Mouse (Mus musculus): ENCODE measurements around the gene Depdc1b. TPM values are rescaled to one million over a fixed set of nuclear protein-coding genes. Genes with fewer than 3 reads are reported as not detected.

The Depdc1b gene
- total RNA-seq, 2 experiments from 2014 or later = 4.7 to 8.2 TPM

GRCm38 (mm10) chr13:108354804-108355552 is 38.8 kb downstream of the Depdc1b start:
- DNase-seq = no peak

- no peak for DNase-seq
These were observed 41.2 kb downstream of the Depdc1b start for GRCm38 (mm10) chr13:108357362-108357761.

GRCm38 (mm10) chr13:108358228-108358627 is 42.1 kb downstream of the Depdc1b start:
- no peak for DNase-seq

- DNase-seq = no peak
These were observed 51.4 kb downstream of the Depdc1b start for GRCm38 (mm10) chr13:108367496-108367895.

GRCm38 (mm10) chr13:108370241-108370941 is 54.3 kb downstream of the Depdc1b start:
- no peak for DNase-seq

- DNase-seq = no peak
These were observed 55.3 kb downstream of the Depdc1b start for GRCm38 (mm10) chr13:108371352-108371921.

- no peak for DNase-seq
These were observed 57.1 kb downstream of the Depdc1b start for GRCm38 (mm10) chr13:108373231-108373630.

GRCm38 (mm10) chr13:108376637-108377036 is 60.5 kb downstream of the Depdc1b start:
- DNase-seq = no peak

GRCm38 (mm10) chr13:108381161-108381560 is 65.0 kb downstream of the Depdc1b start:
- no peak for DNase-seq

- DNase-seq = no peak
These were observed 66.9 kb downstream of the Depdc1b start for GRCm38 (mm10) chr13:108383051-108383450.

- no peak for DNase-seq
These were observed 69.9 kb downstream of the Depdc1b start for GRCm38 (mm10) chr13:108386058-108386457.

GRCm38 (mm10) chr13:108390565-108390964 is 74.4 kb downstream of the Depdc1b start:
- peak; percentile 54 for DNase-seq

GRCm38 (mm10) chr13:108403197-108403596 is 87.1 kb downstream of the Depdc1b start:
- DNase-seq = no peak

GRCm38 (mm10) chr13:108404372-108404771 is 88.2 kb downstream of the Depdc1b start:
- DNase-seq = no peak

- DNase-seq = no peak
These were observed 99.3 kb downstream of the Depdc1b start for GRCm38 (mm10) chr13:108415464-108415863.

GRCm38 (mm10) chr13:108418741-108419507 is 102.8 kb downstream of the Depdc1b start:
- DNase-seq = no peak

GRCm38 (mm10) chr13:108426322-108426721 is 110.2 kb downstream of the Depdc1b start:
- no peak for DNase-seq

GRCm38 (mm10) chr13:108428809-108429208 is 112.7 kb downstream of the Depdc1b start:
- DNase-seq = no peak

GRCm38 (mm10) chr13:108429623-108430022 is 113.5 kb downstream of the Depdc1b start:
- DNase-seq = no peak

- DNase-seq = no peak
These were observed 115.6 kb downstream of the Depdc1b start for GRCm38 (mm10) chr13:108431776-108432175.

- DNase-seq = no peak
These were observed 119.6 kb downstream of the Depdc1b start for GRCm38 (mm10) chr13:108435687-108436086.

- DNase-seq = no peak
These were observed 121.3 kb downstream of the Depdc1b start for GRCm38 (mm10) chr13:108437424-108437823.

- DNase-seq = no peak
These were observed 122.9 kb downstream of the Depdc1b start for GRCm38 (mm10) chr13:108439012-108439411.

All from heart, postnatal 4 days (tissue).